Mouse (Mus musculus) stomach, embryonic 16.5 days (tissue): ENCODE measurements around the gene Myo6. TPM values are rescaled to one million over a fixed set of nuclear protein-coding genes. Genes with fewer than 3 reads are reported as not detected.

ENCODE experiments used
- ATAC-seq: fragments of 200-750 bp; cut with Nextera tagmentation; 2 replicates; pipeline ENCODE4 v1.8.0; 2017; ENCODE audit warnings: moderate number of reproducible peaks, moderate TSS enrichment; ENCODE audit not compliant: insufficient read depth, low FRiP score
- H3K27ac ChIP-seq: fragments of 300-500 bp; sonication (generic); 2 replicates; pipeline ENCODE4 v1.5.1; 2014; ENCODE audit warnings: low read length
- H3K27me3 ChIP-seq: fragments of 300-500 bp; sonication (generic); 2 replicates; pipeline ENCODE4 v1.6.1; 2014; ENCODE audit warnings: low read length, control low read depth, mixed read lengths; ENCODE audit not compliant: control insufficient read depth, insufficient read depth
- H3K36me3 ChIP-seq: fragments of 300-500 bp; sonication (generic); 2 replicates; pipeline ENCODE4 v1.6.1; 2014; ENCODE audit warnings: low read length; ENCODE audit not compliant: control insufficient read depth, insufficient read depth
- H3K4me1 ChIP-seq: fragments of 300-500 bp; sonication (generic); 2 replicates; pipeline ENCODE4 v1.6.1; 2014; ENCODE audit warnings: low read length, control low read depth, mixed read lengths; ENCODE audit not compliant: control insufficient read depth, insufficient read depth
- H3K4me2 ChIP-seq: fragments of 300-500 bp; sonication (generic); 2 replicates; pipeline ENCODE4 v1.6.1; 2014; ENCODE audit warnings: low read depth, low read length, mixed read lengths
- H3K4me3 ChIP-seq: fragments of 300-500 bp; sonication (generic); replicated peaks from 2 replicates; pipeline ENCODE4 v1.5.1; 2014; ENCODE audit warnings: mild to moderate bottlenecking, low read length
- H3K9ac ChIP-seq: fragments of 300-500 bp; sonication (generic); 2 replicates; pipeline ENCODE4 v1.6.1; 2014; ENCODE audit warnings: low read length
- H3K9me3 ChIP-seq: fragments of 300-500 bp; sonication (generic); replicated peaks from 2 replicates; pipeline ENCODE4 v1.6.1; 2016; ENCODE audit warnings: low read length, control low read depth; ENCODE audit not compliant: control insufficient read depth
- WGBS: fragments of 180-500 bp; shearing (Covaris S2); extraction: QIAGEN DNeasy Blood & Tissue Kit; methylation state at CpG from one replicate; pipeline ENCODE4 v1.1.7; 2014; 5-methylcytosine and 5-hydroxymethylcytosine counted together
- polyA plus RNA-seq: library from polyadenylated mRNA; unstranded; fragments of >200 nt; fragmentation: Nextera tagmentation; extraction: Ambion mirVana; gene quantifications from 2 replicates; pipeline ENCODE4 v1.2.1, GENCODE M21; 2015

Myo6 gene
- polyA plus RNA-seq, 1 experiment from 2014 or later: 47.6 TPM

- Histone ChIP-seq H3K36me3 (no peaks in the 10 kb centered on the region; the same call in 1 of the 2 replicates), H3K4me1 (peaks cover 26% of the 10 kb centered on the region), H3K9me3 (no peaks in the 10 kb centered on the region), H3K27ac (peak overlapping the region; percentile 78), H3K4me3 (no peak overlapping the region), H3K27me3 (no peaks in the 10 kb centered on the region), H3K9ac (no peak overlapping the region; the same call in 1 of the 2 replicates), H3K4me2 (no peak overlapping the region)
- peak; percentile 69 for ATAC-seq
- WGBS: 46% methylated on average over 13 of the region's 13 CpGs
Observed at GRCm38 (mm10) chr9:80176696-80177478, 12.1 kb downstream of the Myo6 start.

GRCm38 (mm10) chr9:80178670-80179069 lies 13.8 kb downstream of the Myo6 start:
- Histone ChIP-seq H3K9ac (no peak overlapping the region), H3K36me3 (no peaks in the 10 kb centered on the region; the same call in 1 of the 2 replicates), H3K4me2 (no peak overlapping the region), H3K9me3 (no peaks in the 10 kb centered on the region), H3K4me1 (peaks cover 21% of the 10 kb centered on the region), H3K27me3 (no peaks in the 10 kb centered on the region), H3K4me3 (no peak overlapping the region), H3K27ac (no peak overlapping the region)
- no peak for ATAC-seq
- 94% methylated on average over 2 of the region's 2 CpGs for WGBS

GRCm38 (mm10) chr9:80179688-80180087 lies 14.9 kb downstream of the Myo6 start:
- H3K36me3 ChIP-seq: no peaks in the 10 kb centered on the region; the same call in 1 of the 2 replicates
- no peak overlapping the region for H3K9ac ChIP-seq
- peak; percentile 79 for ATAC-seq

GRCm38 (mm10) chr9:80180771-80181170 lies 15.9 kb downstream of the Myo6 start:
- ATAC-seq: no peak
- Histone ChIP-seq H3K9me3 (no peaks in the 10 kb centered on the region), H3K9ac (no peak overlapping the region), H3K4me2 (no peak overlapping the region), H3K27ac (no peak overlapping the region), H3K4me3 (no peak overlapping the region), H3K27me3 (no peaks in the 10 kb centered on the region), H3K4me1 (peaks cover 17% of the 10 kb centered on the region), H3K36me3 (no peaks in the 10 kb centered on the region)
- 80% methylated on average over 5 of the region's 5 CpGs for WGBS

More at GRCm38 (mm10) chr9:80179688-80180087, 14.9 kb downstream of the Myo6 start:
- Histone ChIP-seq H3K4me3 (no peak overlapping the region), H3K27ac (no peak overlapping the region; the same call in 1 of the 2 replicates), H3K4me2 (no peak overlapping the region), H3K4me1 (peaks cover 19% of the 10 kb centered on the region), H3K27me3 (no peaks in the 10 kb centered on the region), H3K9me3 (no peaks in the 10 kb centered on the region)
- WGBS: 64% methylated on average over 4 of the region's 4 CpGs

GRCm38 (mm10) chr9:80181692-80182091 lies 16.9 kb downstream of the Myo6 start:
- 68% methylated on average over 1 of the region's 1 CpGs for WGBS
- Histone ChIP-seq H3K4me2 (no peak overlapping the region), H3K9ac (no peak overlapping the region), H3K27ac (no peak overlapping the region), H3K9me3 (no peaks in the 10 kb centered on the region), H3K4me1 (peaks cover 14% of the 10 kb centered on the region), H3K36me3 (no peaks in the 10 kb centered on the region), H3K4me3 (no peak overlapping the region), H3K27me3 (no peaks in the 10 kb centered on the region)
- ATAC-seq: no peak

- no peaks in the 10 kb centered on the region for H3K9me3 ChIP-seq
- peaks cover 5% of the 10 kb centered on the region; the same call in 1 of the 2 replicates for H3K4me1 ChIP-seq
- no peak overlapping the region for H3K4me2 ChIP-seq
- H3K27ac ChIP-seq: no peak overlapping the region
- 79% methylated on average over 5 of the region's 5 CpGs for WGBS
- no peak overlapping the region for H3K9ac ChIP-seq
- no peaks in the 10 kb centered on the region for H3K27me3 ChIP-seq
- H3K36me3 ChIP-seq: no peaks in the 10 kb centered on the region
- no peak overlapping the region for H3K4me3 ChIP-seq
- no peak for ATAC-seq
Observed at GRCm38 (mm10) chr9:80184138-80184537, 19.3 kb downstream of the Myo6 start.

GRCm38 (mm10) chr9:80185737-80186136 lies 20.9 kb downstream of the Myo6 start:
- ATAC-seq: no peak

GRCm38 (mm10) chr9:80186693-80187092 lies 21.9 kb downstream of the Myo6 start:
- no peak overlapping the region for H3K4me2 ChIP-seq
- no peak overlapping the region for H3K27ac ChIP-seq
- no peaks in the 10 kb centered on the region for H3K36me3 ChIP-seq
- no peaks in the 10 kb centered on the region for H3K9me3 ChIP-seq
- H3K4me3 ChIP-seq: no peak overlapping the region
- H3K9ac ChIP-seq: no peak overlapping the region
- WGBS: 93% methylated on average over 8 of the region's 8 CpGs
- H3K4me1 ChIP-seq: no peaks in the 10 kb centered on the region
- no peaks in the 10 kb centered on the region for H3K27me3 ChIP-seq
- no peak for ATAC-seq

More at GRCm38 (mm10) chr9:80185737-80186136, 20.9 kb downstream of the Myo6 start:
- H3K9ac ChIP-seq: no peak overlapping the region
- WGBS: 64% methylated on average over 3 of the region's 3 CpGs
- H3K36me3 ChIP-seq: no peaks in the 10 kb centered on the region
- H3K4me1 ChIP-seq: no peaks in the 10 kb centered on the region
- H3K4me3 ChIP-seq: no peak overlapping the region
- no peaks in the 10 kb centered on the region for H3K9me3 ChIP-seq
- no peak overlapping the region for H3K4me2 ChIP-seq
- no peaks in the 10 kb centered on the region for H3K27me3 ChIP-seq
- H3K27ac ChIP-seq: no peak overlapping the region

GRCm38 (mm10) chr9:80188324-80188893 lies 23.6 kb downstream of the Myo6 start:
- ATAC-seq: no peak

More at GRCm38 (mm10) chr9:80188324-80188893, 23.6 kb downstream of the Myo6 start:
- Histone ChIP-seq H3K4me1 (no peaks in the 10 kb centered on the region), H3K9ac (no peak overlapping the region), H3K4me2 (no peak overlapping the region), H3K27ac (no peak overlapping the region), H3K36me3 (no peaks in the 10 kb centered on the region), H3K9me3 (no peaks in the 10 kb centered on the region), H3K4me3 (no peak overlapping the region), H3K27me3 (no peaks in the 10 kb centered on the region)
- WGBS: 62% methylated on average over 5 of the region's 5 CpGs
